Mouse (Mus musculus) heart, postnatal 0 days (tissue): ENCODE measurements around the gene Aurka. TPM values are rescaled to one million over a fixed set of nuclear protein-coding genes. Genes with fewer than 3 reads are reported as not detected.

Experiments
- ATAC-seq: fragments of 200-750 bp; cut with Nextera tagmentation; 2 replicates; pipeline ENCODE4 v1.8.0; 2017; ENCODE audit warnings: low read depth, moderate number of reproducible peaks, moderate library complexity; ENCODE audit not compliant: insufficient read depth
- DNase-seq: peaks from one replicate; pipeline ENCODE4 v3.0.0-alpha.2; 2016; ENCODE audit warnings: low spot score
- H3K27ac ChIP-seq: fragments of 300-500 bp; sonication (generic); 2 replicates; pipeline ENCODE4 v1.5.1; 2014; ENCODE audit warnings: low read depth, mild to moderate bottlenecking
- H3K27me3 ChIP-seq: fragments of 300-500 bp; sonication (generic); 2 replicates; pipeline ENCODE4 v1.6.1; 2014; ENCODE audit warnings: low read length, mixed read lengths; ENCODE audit not compliant: control insufficient read depth, insufficient read depth
- H3K36me3 ChIP-seq: fragments of 300-500 bp; sonication (generic); replicated peaks from 2 replicates; pipeline ENCODE4 v1.6.1; 2014; ENCODE audit warnings: low read length, mixed read lengths; ENCODE audit not compliant: control insufficient read depth, insufficient read depth
- H3K4me1 ChIP-seq: fragments of 300-500 bp; sonication (generic); 2 replicates; pipeline ENCODE4 v1.6.1; 2014; ENCODE audit warnings: antibody characterized with exemption; ENCODE audit not compliant: control insufficient read depth, insufficient read depth
- H3K4me2 ChIP-seq: fragments of 300-500 bp; sonication (generic); 2 replicates; pipeline ENCODE4 v1.6.1; 2014; ENCODE audit warnings: low read depth, mild to moderate bottlenecking, low read length, moderate library complexity
- H3K4me3 ChIP-seq: fragments of 300-500 bp; sonication (generic); 2 replicates; pipeline ENCODE4 v1.5.1; 2014; ENCODE audit warnings: low read depth, low read length
- H3K9ac ChIP-seq: fragments of 300-500 bp; sonication (generic); replicated peaks from 2 replicates; pipeline ENCODE4 v1.6.1; 2014; ENCODE audit warnings: low read depth, low read length, mixed read lengths
- H3K9me3 ChIP-seq: fragments of 300-500 bp; sonication (generic); replicated peaks from 2 replicates; pipeline ENCODE4 v1.6.1; 2016; ENCODE audit warnings: low read length; ENCODE audit not compliant: control insufficient read depth
- CTCF ChIP-seq: IDR thresholded peaks from 2 replicates; pipeline ENCODE4 v1.5.1; 2016; ENCODE audit warnings: antibody characterized with exemption, control low read depth, low read depth
- EP300 ChIP-seq: IDR thresholded peaks from 2 replicates; pipeline ENCODE4 v1.6.1; 2016; ENCODE audit warnings: antibody characterized with exemption, low read depth
- WGBS: fragments of 180-500 bp; shearing (Covaris S2); extraction: QIAGEN DNeasy Blood & Tissue Kit; methylation state at CpG from one replicate; pipeline ENCODE4 v1.1.7; 2014; 5-methylcytosine and 5-hydroxymethylcytosine counted together
- polyA plus RNA-seq: library from polyadenylated mRNA; unstranded; fragments of >200 nt; fragmentation: Nextera tagmentation; extraction: Ambion mirVana; gene quantifications from 2 replicates; pipeline ENCODE4 v1.2.1, GENCODE M21; 2015
- total RNA-seq: library from RNA; depleted of rRNA; stranded (reverse); fragments of >200 nt; gene quantifications from 2 replicates; pipeline ENCODE4 v1.2.3, GENCODE M21; 2014; ENCODE audit warnings: low replicate concordance

Gene Aurka
- total and polyA plus RNA-seq, 2 experiments from 2014 or later = 25.5 to 36.6 TPM

DNA sequence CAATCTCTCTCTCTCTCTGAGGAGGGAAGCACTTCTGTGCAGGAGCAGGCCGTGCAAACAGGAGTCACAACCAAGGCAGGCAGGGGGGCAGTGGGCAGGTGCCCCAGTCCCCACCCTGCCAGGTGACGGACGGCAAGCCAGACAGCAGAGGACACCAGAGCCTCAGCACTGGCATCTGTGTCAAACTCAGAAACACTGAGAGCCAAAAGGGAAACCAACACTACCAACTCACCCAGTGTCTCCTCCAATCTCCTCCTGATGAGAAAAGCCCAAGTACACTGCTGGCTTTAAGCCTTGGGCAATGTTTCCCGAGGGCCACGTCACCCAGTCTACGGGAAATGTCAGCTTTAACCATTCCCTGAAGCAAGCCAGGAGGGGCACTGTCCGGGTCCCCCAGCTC lies 7.2 kb downstream of the Aurka start:
- ATAC-seq = no peak
- no peak for DNase-seq
- Histone ChIP-seq H3K4me2 (no peak overlapping the region), H3K9me3 (no peaks in the 10 kb centered on the region), H3K4me3 (no peak overlapping the region), H3K27me3 (no peaks in the 10 kb centered on the region), H3K27ac (no peak overlapping the region), H3K4me1 (no peaks in the 10 kb centered on the region), H3K36me3 (peaks cover 69% of the 10 kb centered on the region), H3K9ac (no peak overlapping the region)
- no peak for TF ChIP-seq EP300
- TF ChIP-seq CTCF = no peak
- 84% methylated on average over 7 of the region's 7 CpGs for WGBS

- H3K4me2 ChIP-seq = no peak overlapping the region
- H3K4me3 ChIP-seq = no peak overlapping the region
- H3K4me1 ChIP-seq = no peaks in the 10 kb centered on the region
- ATAC-seq (no peak), DNase-seq (no peak)
- H3K9me3 ChIP-seq = no peaks in the 10 kb centered on the region
- H3K9ac ChIP-seq = no peak overlapping the region
- no peak for TF ChIP-seq CTCF
- no peak for TF ChIP-seq EP300
- H3K27me3 ChIP-seq = no peaks in the 10 kb centered on the region
- H3K36me3 ChIP-seq = peaks cover 59% of the 10 kb centered on the region
- H3K27ac ChIP-seq = no peak overlapping the region
- 89% methylated on average over 5 of the region's 5 CpGs for WGBS
These were observed 14.5 kb downstream of the Aurka start for GRCm38 (mm10) chr2:172355833-172356232.

DNA sequence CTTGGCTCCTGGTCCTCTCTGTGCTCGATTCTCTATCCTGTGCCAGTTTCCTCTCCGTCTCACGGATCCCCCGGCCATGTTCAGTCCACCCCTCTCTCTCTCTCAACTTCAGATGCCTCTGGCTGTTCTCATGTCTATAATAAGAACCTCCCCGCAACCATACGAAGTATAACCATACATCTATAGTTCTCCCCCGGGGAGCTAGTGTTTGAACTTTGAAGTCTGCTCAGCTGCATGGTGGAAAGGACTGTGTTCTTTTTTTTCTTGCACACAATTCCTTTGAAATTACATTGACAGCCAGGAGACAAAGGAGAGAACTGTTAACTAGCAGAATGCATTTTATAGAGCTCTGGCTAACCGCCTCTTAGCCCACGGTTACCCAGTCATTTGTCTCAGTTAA lies 15.6 kb downstream of the Aurka start:
- no peak overlapping the region for H3K4me3 ChIP-seq
- H3K9ac ChIP-seq = no peak overlapping the region
- H3K9me3 ChIP-seq = no peaks in the 10 kb centered on the region
- ATAC-seq (no peak), DNase-seq (no peak)
- H3K27ac ChIP-seq = no peak overlapping the region
- TF ChIP-seq EP300 (no peak), CTCF (no peak)
- peaks cover 59% of the 10 kb centered on the region for H3K36me3 ChIP-seq
- H3K27me3 ChIP-seq = no peaks in the 10 kb centered on the region
- WGBS = 82% methylated on average over 9 of the region's 9 CpGs
- no peak overlapping the region for H3K4me2 ChIP-seq
- H3K4me1 ChIP-seq = no peaks in the 10 kb centered on the region

DNA sequence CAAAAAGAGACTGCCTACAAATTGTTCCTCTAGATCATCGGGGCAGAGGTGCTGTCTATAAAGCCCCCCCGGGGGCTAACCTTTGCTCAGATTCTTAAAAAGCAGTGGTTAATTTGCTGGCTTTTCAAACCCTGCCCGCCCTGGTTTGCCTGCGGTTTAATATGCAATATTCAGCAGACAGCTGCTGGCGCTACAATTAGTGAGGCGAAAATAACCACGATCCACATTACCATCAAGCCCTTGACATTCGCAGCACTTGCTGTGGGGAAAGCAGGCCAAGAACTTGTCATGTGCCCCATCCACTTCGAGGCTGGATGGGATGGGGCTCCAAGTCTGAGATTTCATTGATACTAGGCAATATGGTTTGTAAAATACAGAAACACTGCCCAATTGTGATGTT lies 17.1 kb downstream of the Aurka start:
- DNase-seq (no peak), ATAC-seq (no peak)
- Histone ChIP-seq H3K27me3 (no peaks in the 10 kb centered on the region), H3K4me3 (no peak overlapping the region), H3K9ac (no peak overlapping the region), H3K4me2 (no peak overlapping the region), H3K36me3 (peaks cover 45% of the 10 kb centered on the region), H3K4me1 (peaks cover 6% of the 10 kb centered on the region; the same call in 1 of the 2 replicates), H3K9me3 (no peaks in the 10 kb centered on the region), H3K27ac (no peak overlapping the region)
- WGBS = 66% methylated on average over 9 of the region's 9 CpGs
- TF ChIP-seq CTCF (no peak), EP300 (no peak)

DNA sequence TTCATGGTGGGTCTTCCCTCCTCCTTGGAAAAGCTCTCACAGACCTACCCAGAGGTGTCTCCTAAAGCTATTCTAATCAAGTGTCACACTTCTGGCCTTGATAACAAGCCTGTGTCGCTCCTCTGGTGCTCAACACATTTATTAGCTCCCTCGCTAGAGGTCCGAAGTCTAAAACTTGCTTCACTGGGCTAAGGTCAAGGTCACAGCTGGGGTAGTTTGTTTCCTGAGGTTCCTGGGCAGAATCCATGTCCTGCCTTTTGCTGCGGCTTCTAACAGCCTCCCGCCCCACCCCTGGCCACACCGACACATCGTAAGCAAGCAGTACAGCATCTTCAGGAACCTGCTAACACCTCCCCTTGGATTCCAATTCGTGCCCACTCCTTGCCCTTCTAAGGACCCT lies 19.6 kb downstream of the Aurka start:
- H3K36me3 ChIP-seq = peaks cover 21% of the 10 kb centered on the region
- WGBS = 59% methylated on average over 8 of the region's 8 CpGs
- DNase-seq = no peak
- H3K9me3 ChIP-seq = no peaks in the 10 kb centered on the region
- ATAC-seq = no peak
- no peak overlapping the region for H3K4me2 ChIP-seq
- peaks cover 12% of the 10 kb centered on the region; the same call in 1 of the 2 replicates for H3K4me1 ChIP-seq
- no peak for TF ChIP-seq EP300
- TF ChIP-seq CTCF = no peak
- no peak overlapping the region for H3K27ac ChIP-seq
- no peak overlapping the region for H3K9ac ChIP-seq
- no peaks in the 10 kb centered on the region for H3K27me3 ChIP-seq
- no peak overlapping the region for H3K4me3 ChIP-seq

DNA sequence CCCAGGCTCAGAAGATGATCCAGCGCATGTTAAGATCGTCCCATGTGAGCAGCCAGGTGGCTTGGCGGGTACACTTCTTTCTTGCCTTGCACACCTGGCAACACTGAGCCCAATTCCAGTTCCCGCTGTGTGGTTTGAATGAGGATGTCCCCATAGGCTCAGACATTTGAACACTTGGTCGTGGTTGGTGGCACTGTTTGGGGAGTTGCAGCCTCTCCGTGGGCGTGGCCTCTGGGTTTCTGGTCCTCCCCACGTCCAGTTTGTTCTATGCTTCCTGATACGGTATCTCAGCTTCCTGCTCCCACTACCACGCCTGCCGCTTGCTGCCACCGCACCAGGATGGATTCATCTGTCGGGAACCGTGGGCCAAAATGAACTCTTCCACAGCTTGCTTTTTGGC lies 20.6 kb downstream of the Aurka start:
- no peak overlapping the region for H3K27ac ChIP-seq
- peaks cover 15% of the 10 kb centered on the region; the same call in 1 of the 2 replicates for H3K4me1 ChIP-seq
- WGBS = 81% methylated on average over 14 of the region's 14 CpGs
- peaks cover 11% of the 10 kb centered on the region for H3K36me3 ChIP-seq
- H3K4me2 ChIP-seq = no peak overlapping the region
- ATAC-seq = no peak
- no peak overlapping the region for H3K4me3 ChIP-seq
- no peak overlapping the region for H3K9ac ChIP-seq
- no peak for DNase-seq
- no peak for TF ChIP-seq CTCF
- no peak for TF ChIP-seq EP300
- no peaks in the 10 kb centered on the region for H3K9me3 ChIP-seq
- no peaks in the 10 kb centered on the region for H3K27me3 ChIP-seq
